Mouse (Mus musculus): Measurements from ENCODE around the gene Zhx3. TPM values are rescaled to one million over a fixed set of nuclear protein-coding genes. Genes with fewer than 3 reads are reported as not detected.

The Zhx3 gene
- total RNA-seq, 1 experiment: 1.3 TPM

- Histone ChIP-seq H3K4me1 (ENCODE audit: control insufficient read depth in 2 of 2, insufficient read depth in 2 of 2, low read length in 2 of 2, poor library complexity in 1 of 2) (no peaks in the 10 kb centered on the region), H3K27ac (ENCODE audit: insufficient read depth, low read depth, low read length, poor library complexity, severe bottlenecking) (no peak overlapping the region), H3K9ac (ENCODE audit: insufficient read depth, low read depth, low read length, poor library complexity, severe bottlenecking) (no peak overlapping the region), H3K36me3 (ENCODE audit: control insufficient read depth, insufficient read depth, low read length, poor library complexity, severe bottlenecking) (peaks cover 6% of the 10 kb centered on the region), H3K4me3 (ENCODE audit: insufficient read depth in 1 of 2, low read depth in 1 of 2, low read length in 2 of 2, poor library complexity in 1 of 2, severe bottlenecking in 1 of 2) (no peak overlapping the region), H3K9me3 (ENCODE audit: control insufficient read depth, insufficient read depth, low read depth, low read length) (no peaks in the 10 kb centered on the region)
- in situ Hi-C loops (cut with MboI; ENCODE audit: low sequenced_read_pairs in 2 of 2, unreplicated experiment in 2 of 2): no loop called here
- no peak for TF ChIP-seq ZC3H11A (IDR thresholded peaks at IDR 0.05; ENCODE audit: borderline replicate concordance, low read depth, low read length)
- no peak for TF ChIP-seq HCFC1 (IDR thresholded peaks at IDR 0.05; ENCODE audit: borderline replicate concordance, insufficient read depth, low read length)
- TF ChIP-seq MAFK (IDR thresholded peaks at IDR 0.05; ENCODE audit: insufficient read depth, low read depth, low read length): no peak
- no peak for TF ChIP-seq CHD2 (IDR thresholded peaks at IDR 0.05; ENCODE audit: low read depth, low read length)
- no peak for TF ChIP-seq ZNF384 (IDR thresholded peaks at IDR 0.05; ENCODE audit: low read depth, low read length)
- DNase-seq (ENCODE audit: low read depth, low spot score): no peak
Measured at GRCm38 (mm10) chr2:160723613-160724375, 149.0 kb downstream of the Zhx3 start.

GRCm38 (mm10) chr2:160722714-160723113 is 150.1 kb downstream of the Zhx3 start:
- Histone ChIP-seq H3K9ac (ENCODE audit: insufficient read depth, low read depth, low read length, poor library complexity, severe bottlenecking) (no peak overlapping the region), H3K4me1 (ENCODE audit: control insufficient read depth in 2 of 2, insufficient read depth in 2 of 2, low read length in 2 of 2, poor library complexity in 1 of 2) (no peaks in the 10 kb centered on the region), H3K4me3 (ENCODE audit: insufficient read depth in 1 of 2, low read depth in 1 of 2, low read length in 2 of 2, poor library complexity in 1 of 2, severe bottlenecking in 1 of 2) (no peak overlapping the region), H3K27ac (ENCODE audit: insufficient read depth, low read depth, low read length, poor library complexity, severe bottlenecking) (no peak overlapping the region), H3K9me3 (ENCODE audit: control insufficient read depth, insufficient read depth, low read depth, low read length) (no peaks in the 10 kb centered on the region), H3K36me3 (ENCODE audit: control insufficient read depth, insufficient read depth, low read length, poor library complexity, severe bottlenecking) (peaks cover 10% of the 10 kb centered on the region)
- DNase-seq (ENCODE audit: low read depth, low spot score): no peak
- in situ Hi-C loops (cut with MboI; ENCODE audit: low sequenced_read_pairs in 2 of 2, unreplicated experiment in 2 of 2): no loop called here
- TF ChIP-seq ZC3H11A (IDR thresholded peaks at IDR 0.05; ENCODE audit: borderline replicate concordance, low read depth, low read length) (no peak), CHD2 (IDR thresholded peaks at IDR 0.05; ENCODE audit: low read depth, low read length) (no peak), MAFK (IDR thresholded peaks at IDR 0.05; ENCODE audit: insufficient read depth, low read depth, low read length) (no peak), HCFC1 (IDR thresholded peaks at IDR 0.05; ENCODE audit: borderline replicate concordance, insufficient read depth, low read length) (no peak), ZNF384 (IDR thresholded peaks at IDR 0.05; ENCODE audit: low read depth, low read length) (no peak)

GRCm38 (mm10) chr2:160718811-160719210 is 154.0 kb downstream of the Zhx3 start:
- Histone ChIP-seq H3K9ac (ENCODE audit: insufficient read depth, low read depth, low read length, poor library complexity, severe bottlenecking) (no peak overlapping the region), H3K4me3 (ENCODE audit: insufficient read depth in 1 of 2, low read depth in 1 of 2, low read length in 2 of 2, poor library complexity in 1 of 2, severe bottlenecking in 1 of 2) (no peak overlapping the region), H3K36me3 (ENCODE audit: control insufficient read depth, insufficient read depth, low read length, poor library complexity, severe bottlenecking) (peaks cover 12% of the 10 kb centered on the region), H3K27ac (ENCODE audit: insufficient read depth, low read depth, low read length, poor library complexity, severe bottlenecking) (no peak overlapping the region), H3K4me1 (ENCODE audit: control insufficient read depth in 2 of 2, insufficient read depth in 2 of 2, low read length in 2 of 2, poor library complexity in 1 of 2) (no peaks in the 10 kb centered on the region), H3K9me3 (ENCODE audit: control insufficient read depth, insufficient read depth, low read depth, low read length) (no peaks in the 10 kb centered on the region)
- in situ Hi-C loops (cut with MboI; ENCODE audit: low sequenced_read_pairs in 2 of 2, unreplicated experiment in 2 of 2): no loop called here
- TF ChIP-seq ZC3H11A (IDR thresholded peaks at IDR 0.05; ENCODE audit: borderline replicate concordance, low read depth, low read length) (no peak), ZNF384 (IDR thresholded peaks at IDR 0.05; ENCODE audit: low read depth, low read length) (no peak), HCFC1 (IDR thresholded peaks at IDR 0.05; ENCODE audit: borderline replicate concordance, insufficient read depth, low read length) (no peak), CHD2 (IDR thresholded peaks at IDR 0.05; ENCODE audit: low read depth, low read length) (no peak), MAFK (IDR thresholded peaks at IDR 0.05; ENCODE audit: insufficient read depth, low read depth, low read length) (no peak)
- DNase-seq (ENCODE audit: low read depth, low spot score): no peak

DNA sequence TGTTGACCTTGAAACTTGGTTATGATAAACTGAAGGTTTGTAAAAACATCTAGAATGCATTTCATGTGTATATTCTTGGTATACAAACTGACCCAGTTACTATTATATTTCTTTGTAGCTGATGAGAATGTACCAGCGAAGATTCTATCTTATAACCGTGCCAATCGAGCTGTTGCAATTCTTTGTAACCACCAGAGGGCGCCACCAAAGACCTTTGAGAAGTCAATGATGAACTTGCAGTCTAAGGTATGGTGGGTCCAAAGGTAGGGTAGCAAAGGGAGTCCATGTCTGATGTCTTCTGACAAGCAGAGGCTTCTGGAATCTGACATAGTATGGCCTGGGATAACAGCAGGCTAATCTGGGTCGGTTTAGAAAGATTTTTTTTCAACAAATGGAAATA is 155.5 kb downstream of the Zhx3 start:
- no peak overlapping the region for H3K4me3 ChIP-seq (ENCODE audit: insufficient read depth in 1 of 2, low read depth in 1 of 2, low read length in 2 of 2, poor library complexity in 1 of 2, severe bottlenecking in 1 of 2)
- H3K9me3 ChIP-seq (ENCODE audit: control insufficient read depth, insufficient read depth, low read depth, low read length): no peaks in the 10 kb centered on the region
- DNase-seq (ENCODE audit: low read depth, low spot score): peak; percentile 40
- no peak overlapping the region for H3K27ac ChIP-seq (ENCODE audit: insufficient read depth, low read depth, low read length, poor library complexity, severe bottlenecking)
- H3K4me1 ChIP-seq (ENCODE audit: control insufficient read depth in 2 of 2, insufficient read depth in 2 of 2, low read length in 2 of 2, poor library complexity in 1 of 2): no peaks in the 10 kb centered on the region
- peaks cover 11% of the 10 kb centered on the region for H3K36me3 ChIP-seq (ENCODE audit: control insufficient read depth, insufficient read depth, low read length, poor library complexity, severe bottlenecking)
- in situ Hi-C loops (cut with MboI; ENCODE audit: low sequenced_read_pairs in 2 of 2, unreplicated experiment in 2 of 2): no loop called here
- no peak for TF ChIP-seq HCFC1 (IDR thresholded peaks at IDR 0.05; ENCODE audit: borderline replicate concordance, insufficient read depth, low read length)
- no peak for TF ChIP-seq MAFK (IDR thresholded peaks at IDR 0.05; ENCODE audit: insufficient read depth, low read depth, low read length)
- no peak for TF ChIP-seq ZC3H11A (IDR thresholded peaks at IDR 0.05; ENCODE audit: borderline replicate concordance, low read depth, low read length)
- no peak for TF ChIP-seq CHD2 (IDR thresholded peaks at IDR 0.05; ENCODE audit: low read depth, low read length)
- TF ChIP-seq ZNF384 (IDR thresholded peaks at IDR 0.05; ENCODE audit: low read depth, low read length): no peak
- H3K9ac ChIP-seq (ENCODE audit: insufficient read depth, low read depth, low read length, poor library complexity, severe bottlenecking): no peak overlapping the region
